In the genomic region with DNA sequence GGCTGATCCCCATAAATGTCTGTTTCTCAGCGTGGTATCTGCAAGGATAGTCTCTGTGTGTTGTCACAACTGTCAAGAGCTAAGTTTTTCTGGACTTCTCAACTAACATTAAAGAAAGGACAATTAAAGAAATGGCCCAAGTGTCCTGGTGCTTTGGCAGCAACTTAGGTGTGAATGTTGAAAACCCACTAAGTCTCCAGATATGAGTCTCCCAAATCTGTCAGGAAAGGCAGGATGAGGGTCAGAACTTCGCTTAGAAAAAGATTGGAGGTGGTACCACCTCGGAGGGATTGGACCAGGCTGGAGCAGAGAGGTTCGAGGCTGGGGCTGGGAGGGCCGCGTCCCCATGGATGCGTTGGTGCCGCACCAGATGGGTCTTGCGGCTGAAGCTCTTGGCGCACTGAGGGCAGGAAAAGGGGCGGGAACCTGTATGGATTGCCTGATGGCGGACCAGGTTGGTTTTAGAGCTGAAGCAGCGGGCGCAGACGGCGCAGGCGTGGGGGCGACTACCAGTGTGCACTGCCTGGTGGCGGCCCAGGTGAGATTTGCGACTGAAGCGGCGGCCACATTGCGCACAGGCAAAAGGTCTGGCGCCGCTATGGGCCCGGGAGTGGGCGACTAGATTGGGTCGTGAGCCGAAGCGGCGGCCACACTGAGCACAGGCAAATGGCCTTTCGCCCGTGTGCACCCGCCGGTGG, we compare ENCODE assay signal across 13 mouse cellular contexts. TPM values are rescaled to one million over a fixed set of nuclear protein-coding genes. Genes with fewer than 3 reads are reported as not detected.
DNase-seq lines count a peak whose midpoint lies in the region; ATAC-seq lines count a peak whose summit lies in the region.
"Had no signal": no experiment of that assay in that cellular context is flagged by ENCODE, and none has a peak within 500 bp of the region (broad histone marks: within the 10 kb centered on the region; RNA-seq: fewer than 3 reads in every experiment).

No protein-coding gene starts in this region.

- WGBS in heart, embryonic 14.5 days, result 49% methylated on average over 35 of the region's 35 CpGs
- 33% methylated on average over 32 of the region's 35 CpGs for WGBS in hindbrain, embryonic 12.5 days

- H3K27ac ChIP-seq in heart, embryonic 14.5 days (replicated peaks in 1 of 2; ENCODE audit: control insufficient read depth in 1 of 2, insufficient read depth in 1 of 2, low read depth in 2 of 2, low read length in 2 of 2), result no peak overlapping the region
- no peak overlapping the region for H3K27ac ChIP-seq in hindbrain, embryonic 12.5 days
- H3K27ac ChIP-seq: liver, embryonic 15.5 days had no signal

- H3K4me1 ChIP-seq in heart, embryonic 14.5 days (ENCODE audit: control insufficient read depth in 2 of 2, insufficient read depth in 2 of 2, low read length in 2 of 2), result peaks cover 20 to 59% of the 10 kb centered on the region in 2 experiments; a peak in 3 of 4 replicates
- peaks cover 37% of the 10 kb centered on the region for H3K4me1 ChIP-seq in hindbrain, embryonic 12.5 days

- peak overlapping the region; percentile 1 to 23; a peak in 3 of 4 replicates for H3K4me3 ChIP-seq in heart, embryonic 14.5 days (ENCODE audit: control insufficient read depth in 1 of 2, insufficient read depth in 1 of 2, low read depth in 1 of 2, low read length in 2 of 2)
- H3K4me3 ChIP-seq in hindbrain, embryonic 12.5 days, result peak overlapping the region; percentile 25
- H3K4me3 ChIP-seq: liver, embryonic 15.5 days had no signal

- H3K36me3 ChIP-seq in heart, embryonic 14.5 days (ENCODE audit: control insufficient read depth, insufficient read depth, low read length), result peaks cover 58% of the 10 kb centered on the region
- peaks cover 32% of the 10 kb centered on the region for H3K36me3 ChIP-seq in hindbrain, embryonic 12.5 days

- H3K9me3 ChIP-seq in heart, embryonic 14.5 days (ENCODE audit: control insufficient read depth, low read length), result no peaks in the 10 kb centered on the region
- no peaks in the 10 kb centered on the region for H3K9me3 ChIP-seq in hindbrain, embryonic 12.5 days (replicated peaks)
- H3K9me3 ChIP-seq: liver, embryonic 15.5 days had no signal

- ATAC-seq in heart, embryonic 14.5 days (ENCODE audit: insufficient number of reproducible peaks, insufficient read depth, low FRiP score, low read depth), result no peak
- ATAC-seq in hindbrain, embryonic 12.5 days (ENCODE audit: low FRiP score), result no peak

- H3K4me2 ChIP-seq in heart, embryonic 14.5 days (ENCODE audit: low read length), result peak overlapping the region; percentile 61
- H3K4me2 ChIP-seq in hindbrain, embryonic 12.5 days (replicated peaks), result peak overlapping the region; percentile 45
- H3K4me2 ChIP-seq: liver, embryonic 15.5 days had no signal

- peaks cover 21% of the 10 kb centered on the region for H3K27me3 ChIP-seq in heart, embryonic 14.5 days (ENCODE audit: control insufficient read depth, insufficient read depth, low read length)
- H3K27me3 ChIP-seq in hindbrain, embryonic 12.5 days, result peaks cover 51% of the 10 kb centered on the region

- peak; percentile 10 for DNase-seq in adrenal gland, adult 2 months
- no peak for DNase-seq in adrenal gland, postnatal 4 days (ENCODE audit: low spot score in 2 of 2)
- DNase-seq in heart, adult 11 months, result no peak
- peak; percentile 24 for DNase-seq in neural tube, embryonic 10.5 days (ENCODE audit: extremely low spot score, low spot score)
- DNase-seq in gastrocnemius, postnatal 25 days, result no peak
- DNase-seq in c-Kit-positive CD71-positive TER-119-positive erythroid progenitor cells, embryonic 14.5 days (ENCODE audit: low spot score), result no peak
- DNase-seq: kidney, adult 8-10 months; right cerebral cortex, postnatal 25 days had no signal

- H3K9ac ChIP-seq in heart, embryonic 14.5 days (ENCODE audit: low read length), result no peak overlapping the region
- 0 out of 2 replicates have a peak overlapping the region, but pooled peaks have one; percentile 23 for H3K9ac ChIP-seq in hindbrain, embryonic 12.5 days
- H3K9ac ChIP-seq: liver, embryonic 15.5 days had no signal

RNA-seq across cellular contexts. Expression of gene Zfp467, which starts 7.8 kb away (rescaled TPM):
- total RNA-seq in adrenal gland, adult 2 months (2021), result 10 to 100 TPM; 47.3 to 53.6 TPM
- 119 and 124 TPM in 2 replicates for polyA plus RNA-seq in adrenal gland, adult 2 months (2012; rRNA removed)
- total RNA-seq in adrenal gland, postnatal 4 days (2021), result 10 to 100 TPM; 64.1 to 64.7 TPM
- 24.8 and 26.2 TPM in 2 replicates for polyA plus RNA-seq in heart, embryonic 14.5 days (2014; fragmentation: Nextera tagmentation; extraction: Ambion mirVana)
- polyA plus RNA-seq in hindbrain, embryonic 12.5 days (2016; fragmentation: Nextera tagmentation; extraction: Ambion mirVana), result 21.2 and 22.2 TPM in 2 replicates
- total RNA-seq in gastrocnemius, postnatal 25 days (2021), result 10 to 100 TPM; 22.4 to 34.1 TPM

RNA-seq across cellular contexts. Expression of gene Sspo, which starts 10.2 kb away (rescaled TPM):
- total RNA-seq in adrenal gland, adult 2 months (2021), result 1 to 10 TPM; 2.7 to 3.5 TPM
- 8.4 and 12.3 TPM in 2 replicates for polyA plus RNA-seq in adrenal gland, adult 2 months (2012; rRNA removed)
- total RNA-seq in adrenal gland, postnatal 4 days (2021), result 1 to 10 TPM; 2.6 to 4.0 TPM
- polyA plus RNA-seq in heart, embryonic 14.5 days (2014; fragmentation: Nextera tagmentation; extraction: Ambion mirVana), result 0.57 and 0.58 TPM in 2 replicates
- 0.34 and 0.40 TPM in 2 replicates for polyA plus RNA-seq in hindbrain, embryonic 12.5 days (2016; fragmentation: Nextera tagmentation; extraction: Ambion mirVana)
- under 1 TPM; 0.24 to 0.38 TPM for total RNA-seq in gastrocnemius, postnatal 25 days (2021)
- total RNA-seq: granulocyte monocyte progenitor cell, adult 5-6 weeks; MEL had no signal

RNA-seq across cellular contexts. Expression of gene Krba1, which starts 42.4 kb away (rescaled TPM):
- total RNA-seq in adrenal gland, adult 2 months (2021), result 10 to 100 TPM; 30.9 to 31.3 TPM
- polyA plus RNA-seq in adrenal gland, adult 2 months (2012; rRNA removed), result 42.5 and 55.2 TPM in 2 replicates
- total RNA-seq in adrenal gland, postnatal 4 days (2021), result 10 to 100 TPM; 47.5 to 50.8 TPM
- 14.4 and 16.5 TPM in 2 replicates for polyA plus RNA-seq in heart, embryonic 14.5 days (2014; fragmentation: Nextera tagmentation; extraction: Ambion mirVana)
- 29.9 and 32.4 TPM in 2 replicates for polyA plus RNA-seq in hindbrain, embryonic 12.5 days (2016; fragmentation: Nextera tagmentation; extraction: Ambion mirVana)
- 10 to 100 TPM; 14.5 to 15.9 TPM for total RNA-seq in gastrocnemius, postnatal 25 days (2021)

Comparison
In these comparisons a context has a peak if more than half of its experiments do, and no peak if none do; other contexts are left out.
1. DNase-seq: peak in adrenal gland, adult 2 months (single experiment) and neural tube, embryonic 10.5 days (single experiment); none in adrenal gland, postnatal 4 days (0 of 2), heart, adult 11 months (single experiment), gastrocnemius, postnatal 25 days (single experiment) and c-Kit-positive CD71-positive TER-119-positive erythroid progenitor cells, embryonic 14.5 days (single experiment).